Mouse (Mus musculus) midbrain, embryonic 12.5 days (tissue): ENCODE measurements at regions not wholly inside any gene's neighbourhood (a gene's known extent, or its start where the extent isn't known, plus 50 kb on each side); places are given as distances from the start of the nearest gene placed in this dataset.
A peak's percentile ranks its signal among the peaks of the same experiment; 100 is the strongest.

Source experiments
- ATAC-seq: fragments of 200-750 bp; cut with Nextera tagmentation; 2 replicates; pipeline ENCODE4 v1.8.0; 2017; ENCODE audit warnings: low read depth, moderate TSS enrichment, moderate library complexity; ENCODE audit not compliant: low FRiP score
- H3K27ac ChIP-seq: fragments of 300-500 bp; sonication (generic); replicated peaks from 2 replicates; pipeline ENCODE4 v1.5.1; 2016; ENCODE audit warnings: mild to moderate bottlenecking
- H3K27me3 ChIP-seq: fragments of 300-500 bp; sonication (generic); 2 replicates; pipeline ENCODE4 v1.6.1; 2016; ENCODE audit warnings: mild to moderate bottlenecking
- H3K36me3 ChIP-seq: fragments of 300-500 bp; sonication (generic); 2 replicates; pipeline ENCODE4 v1.6.1; 2016
- H3K4me1 ChIP-seq: fragments of 300-500 bp; sonication (generic); 2 replicates; pipeline ENCODE4 v1.6.1; 2016
- H3K4me2 ChIP-seq: fragments of 300-500 bp; sonication (generic); replicated peaks from 2 replicates; pipeline ENCODE4 v1.6.1; 2016; ENCODE audit warnings: mild to moderate bottlenecking, moderate library complexity
- H3K4me3 ChIP-seq: fragments of 300-500 bp; sonication (generic); 2 replicates; pipeline ENCODE4 v1.5.1; 2016; ENCODE audit warnings: mild to moderate bottlenecking
- H3K9ac ChIP-seq: fragments of 300-500 bp; sonication (generic); replicated peaks from 2 replicates; pipeline ENCODE4 v1.6.1; 2016; ENCODE audit warnings: mild to moderate bottlenecking, moderate library complexity
- H3K9me3 ChIP-seq: fragments of 300-500 bp; sonication (generic); 2 replicates; pipeline ENCODE4 v1.6.1; 2016; ENCODE audit warnings: mild to moderate bottlenecking
- WGBS: fragments of 180-500 bp; shearing (Covaris S2); methylation state at CpG from one replicate; pipeline ENCODE4 v1.1.7; 2016; 5-methylcytosine and 5-hydroxymethylcytosine counted together

- no peak for ATAC-seq
- Histone ChIP-seq H3K4me1 (peaks cover 23% of the 10 kb centered on the region), H3K4me2 (no peak overlapping the region), H3K36me3 (no peaks in the 10 kb centered on the region), H3K27ac (no peak overlapping the region), H3K27me3 (peaks cover 5% of the 10 kb centered on the region), H3K9ac (no peak overlapping the region), H3K9me3 (no peaks in the 10 kb centered on the region), H3K4me3 (no peak overlapping the region)
- WGBS = 60% methylated on average over 2 of the region's 2 CpGs
Measured at GRCm38 (mm10) chr17:9896964-9897363, 227.4 kb upstream of the Pabpc6 start.

GRCm38 (mm10) chr17:9895686-9896082, 226.2 kb upstream of the Pabpc6 start:
- WGBS = 81% methylated on average over 7 of the region's 7 CpGs

GRCm38 (mm10) chr17:9894828-9895685, 225.5 kb upstream of the Pabpc6 start:
- Histone ChIP-seq H3K36me3 (no peaks in the 10 kb centered on the region), H3K27ac (0 out of 2 replicates have a peak overlapping the region, but pooled peaks have one; percentile 7), H3K9ac (no peak overlapping the region), H3K4me1 (peaks cover 24% of the 10 kb centered on the region), H3K4me2 (no peak overlapping the region), H3K4me3 (no peak overlapping the region), H3K27me3 (peaks cover 11% of the 10 kb centered on the region), H3K9me3 (no peaks in the 10 kb centered on the region)
- 71% methylated on average over 19 of the region's 19 CpGs for WGBS
- ATAC-seq = no peak

More at GRCm38 (mm10) chr17:9895686-9896082, 226.2 kb upstream of the Pabpc6 start:
- no peak for ATAC-seq
- H3K4me1 ChIP-seq = peaks cover 23% of the 10 kb centered on the region
- H3K4me2 ChIP-seq = no peak overlapping the region
- H3K36me3 ChIP-seq = no peaks in the 10 kb centered on the region
- no peak overlapping the region for H3K27ac ChIP-seq
- peaks cover 11% of the 10 kb centered on the region for H3K27me3 ChIP-seq
- H3K9ac ChIP-seq = no peak overlapping the region
- no peak overlapping the region for H3K4me3 ChIP-seq
- no peaks in the 10 kb centered on the region for H3K9me3 ChIP-seq

- Histone ChIP-seq H3K27ac (no peak overlapping the region), H3K9ac (no peak overlapping the region), H3K36me3 (no peaks in the 10 kb centered on the region), H3K4me1 (peaks cover 33% of the 10 kb centered on the region), H3K27me3 (peaks cover 11% of the 10 kb centered on the region; the same call in 1 of the 2 replicates), H3K4me2 (no peak overlapping the region), H3K9me3 (no peaks in the 10 kb centered on the region), H3K4me3 (no peak overlapping the region)
- 37% methylated on average over 6 of the region's 6 CpGs for WGBS
- no peak for ATAC-seq
Measured at GRCm38 (mm10) chr17:9893966-9894365, 224.4 kb upstream of the Pabpc6 start.

- Histone ChIP-seq H3K9ac (no peak overlapping the region), H3K4me2 (no peak overlapping the region), H3K27ac (no peak overlapping the region), H3K27me3 (peaks cover 11% of the 10 kb centered on the region; the same call in 1 of the 2 replicates), H3K36me3 (no peaks in the 10 kb centered on the region), H3K4me1 (peaks cover 45% of the 10 kb centered on the region), H3K4me3 (no peak overlapping the region), H3K9me3 (no peaks in the 10 kb centered on the region)
- ATAC-seq = no peak
- WGBS = 21% methylated on average over 5 of the region's 5 CpGs
Measured at GRCm38 (mm10) chr17:9892776-9893175, 223.3 kb upstream of the Pabpc6 start.

GRCm38 (mm10) chr17:9892141-9892540, 222.6 kb upstream of the Pabpc6 start:
- Histone ChIP-seq H3K27ac (no peak overlapping the region), H3K4me1 (peaks cover 45% of the 10 kb centered on the region), H3K9ac (no peak overlapping the region), H3K4me2 (no peak overlapping the region), H3K4me3 (no peak overlapping the region), H3K27me3 (peaks cover 11% of the 10 kb centered on the region; the same call in 1 of the 2 replicates), H3K9me3 (no peaks in the 10 kb centered on the region), H3K36me3 (no peaks in the 10 kb centered on the region)
- ATAC-seq = no peak
- 77% methylated on average over 9 of the region's 9 CpGs for WGBS

- ATAC-seq = no peak
- no peak overlapping the region for H3K9ac ChIP-seq
Measured at GRCm38 (mm10) chr17:9888494-9888893, 219.0 kb upstream of the Pabpc6 start.

GRCm38 (mm10) chr17:9885110-9885509, 215.6 kb upstream of the Pabpc6 start:
- no peak for ATAC-seq
- Histone ChIP-seq H3K27ac (peak overlapping the region; percentile 40; the same call in 1 of the 2 replicates), H3K4me1 (peaks cover 43% of the 10 kb centered on the region), H3K27me3 (no peaks in the 10 kb centered on the region), H3K9ac (no peak overlapping the region), H3K4me3 (no peak overlapping the region), H3K9me3 (no peaks in the 10 kb centered on the region), H3K4me2 (no peak overlapping the region), H3K36me3 (no peaks in the 10 kb centered on the region)
- WGBS = 73% methylated on average over 7 of the region's 7 CpGs

More at GRCm38 (mm10) chr17:9888494-9888893, 219.0 kb upstream of the Pabpc6 start:
- Histone ChIP-seq H3K27ac (no peak overlapping the region), H3K4me1 (peaks cover 45% of the 10 kb centered on the region), H3K27me3 (peaks cover 6% of the 10 kb centered on the region; the same call in 1 of the 2 replicates), H3K4me2 (no peak overlapping the region), H3K4me3 (no peak overlapping the region), H3K9me3 (no peaks in the 10 kb centered on the region), H3K36me3 (no peaks in the 10 kb centered on the region)
- WGBS = 62% methylated on average over 4 of the region's 4 CpGs

- no peak overlapping the region for H3K4me3 ChIP-seq
- no peaks in the 10 kb centered on the region for H3K9me3 ChIP-seq
- no peaks in the 10 kb centered on the region for H3K27me3 ChIP-seq
- no peak overlapping the region for H3K9ac ChIP-seq
- peaks cover 35% of the 10 kb centered on the region for H3K4me1 ChIP-seq
- H3K4me2 ChIP-seq = peak overlapping the region; percentile 14; the same call in 1 of the 2 replicates
- H3K27ac ChIP-seq = peak overlapping the region; percentile 60
- ATAC-seq = peak; percentile 31; the same call in 1 of the 2 replicates
- WGBS = 18% methylated on average over 9 of the region's 9 CpGs
- H3K36me3 ChIP-seq = no peaks in the 10 kb centered on the region
Measured at GRCm38 (mm10) chr17:9882639-9883226, 213.2 kb upstream of the Pabpc6 start.

- Histone ChIP-seq H3K4me3 (no peak overlapping the region), H3K4me2 (no peak overlapping the region), H3K27ac (peak overlapping the region; percentile 75), H3K27me3 (no peaks in the 10 kb centered on the region), H3K9ac (no peak overlapping the region), H3K36me3 (no peaks in the 10 kb centered on the region), H3K4me1 (peaks cover 29% of the 10 kb centered on the region), H3K9me3 (no peaks in the 10 kb centered on the region)
- peak; percentile 64 for ATAC-seq
- WGBS = 55% methylated on average over 12 of the region's 12 CpGs
Measured at GRCm38 (mm10) chr17:9879556-9880206, 210.2 kb upstream of the Pabpc6 start.

- Histone ChIP-seq H3K27me3 (no peaks in the 10 kb centered on the region), H3K9me3 (no peaks in the 10 kb centered on the region), H3K27ac (peak overlapping the region; percentile 20; the same call in 1 of the 2 replicates), H3K4me1 (peaks cover 11% of the 10 kb centered on the region), H3K4me2 (no peak overlapping the region), H3K9ac (no peak overlapping the region), H3K4me3 (no peak overlapping the region), H3K36me3 (no peaks in the 10 kb centered on the region)
- no peak for ATAC-seq
- WGBS = 58% methylated on average over 10 of the region's 10 CpGs
Measured at GRCm38 (mm10) chr17:9873695-9874094, 204.2 kb upstream of the Pabpc6 start.

- Histone ChIP-seq H3K27ac (no peak overlapping the region), H3K4me1 (peaks cover 8% of the 10 kb centered on the region), H3K27me3 (no peaks in the 10 kb centered on the region), H3K36me3 (no peaks in the 10 kb centered on the region), H3K4me3 (no peak overlapping the region), H3K4me2 (no peak overlapping the region), H3K9ac (no peak overlapping the region), H3K9me3 (no peaks in the 10 kb centered on the region)
- 83% methylated on average over 3 of the region's 3 CpGs for WGBS
- ATAC-seq = no peak
Measured at GRCm38 (mm10) chr17:9870237-9870636, 200.7 kb upstream of the Pabpc6 start.
